Mouse (Mus musculus) heart, postnatal 10 days (tissue): Measurements from ENCODE around the gene Gm43517. TPM values are rescaled to one million over a fixed set of nuclear protein-coding genes. Genes with fewer than 3 reads are reported as not detected.

Experiments
- DNase-seq, 2 experiments: peaks; one replicate each; pipeline ENCODE4 v3.0.0; 2021
- intact Hi-C: fragments of 180-260 bp; cut with DNase I; formaldehyde crosslinking; loops from one replicate; pipeline ENCODE4 v1.15.1; 2025
- total RNA-seq, 2 experiments: library from RNA; stranded (reverse); gene quantifications; 2 replicates each; pipeline ENCODE4 v1.2.3; 2021

Gm43517 gene
- total RNA-seq, 2 experiments from 2014 or later: not detected

DNA sequence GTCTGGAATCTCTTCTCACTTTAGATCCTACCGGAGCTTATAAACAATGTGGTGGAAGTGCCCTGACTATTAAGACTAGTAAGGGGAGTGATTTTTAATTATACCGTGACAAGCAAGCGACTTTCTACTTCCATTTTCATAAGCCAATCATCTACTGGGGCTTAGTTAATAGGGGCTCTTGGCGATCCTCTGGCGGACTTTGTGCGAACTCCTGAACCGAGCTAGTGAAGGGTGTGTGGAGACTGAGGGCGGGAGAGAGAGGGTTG lies 15.8 kb downstream of the Gm43517 start:
- DNase-seq: no peak
- intact Hi-C loops: no loop called here

DNA sequence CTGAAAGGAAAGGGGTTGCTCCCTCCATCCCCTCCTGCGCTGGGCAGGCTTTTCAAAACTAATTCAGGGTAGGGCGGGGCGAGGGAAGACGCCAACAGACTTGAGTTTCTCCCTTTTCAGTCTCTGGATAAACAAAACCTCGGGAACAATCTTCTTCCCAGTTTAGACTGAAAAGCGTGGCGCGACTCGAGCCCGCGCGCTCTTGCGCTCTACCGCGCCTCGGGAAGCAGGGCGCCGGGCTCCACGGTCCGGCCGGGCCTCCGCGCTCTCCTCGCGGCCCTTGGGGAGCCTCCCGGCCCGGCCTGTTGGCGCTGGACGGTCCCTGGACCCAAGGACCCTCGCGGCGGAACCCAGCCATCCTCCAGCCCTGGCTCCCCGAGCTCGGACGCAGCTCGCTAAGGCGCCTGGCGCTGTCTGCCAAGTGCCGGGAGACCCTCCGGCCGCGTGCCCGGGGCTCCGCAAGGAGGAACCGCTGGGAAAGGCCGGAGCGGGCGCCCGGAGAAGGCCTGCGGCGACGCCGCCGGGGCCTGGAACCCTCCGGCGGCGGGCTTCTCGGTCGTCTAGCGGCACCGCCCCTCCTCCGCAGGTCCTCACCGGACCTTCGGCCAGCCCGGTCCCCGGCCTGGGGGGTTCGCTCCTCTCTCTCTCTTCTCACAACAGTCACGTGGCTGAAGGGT lies 16.3 kb downstream of the Gm43517 start:
- no peak for DNase-seq
- intact Hi-C loops: no loop called here

DNA sequence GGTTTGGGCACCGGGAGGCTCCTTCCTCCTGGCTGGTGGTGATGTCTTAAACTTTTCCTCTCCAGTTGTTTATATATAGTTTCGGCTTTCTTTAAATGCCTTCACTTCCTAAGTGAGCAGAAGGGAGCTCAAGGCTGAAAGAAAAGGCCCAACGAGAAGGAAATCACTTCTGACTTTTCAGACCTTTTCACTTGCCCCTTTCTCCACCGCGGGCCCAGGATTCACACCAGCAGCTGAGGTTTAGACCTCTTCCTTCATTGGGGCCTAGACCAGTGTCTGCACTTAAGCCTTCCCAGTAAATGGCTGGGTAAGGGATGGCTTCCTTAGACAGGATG lies 16.8 kb downstream of the Gm43517 start:
- intact Hi-C loops: no loop called here

DNA sequence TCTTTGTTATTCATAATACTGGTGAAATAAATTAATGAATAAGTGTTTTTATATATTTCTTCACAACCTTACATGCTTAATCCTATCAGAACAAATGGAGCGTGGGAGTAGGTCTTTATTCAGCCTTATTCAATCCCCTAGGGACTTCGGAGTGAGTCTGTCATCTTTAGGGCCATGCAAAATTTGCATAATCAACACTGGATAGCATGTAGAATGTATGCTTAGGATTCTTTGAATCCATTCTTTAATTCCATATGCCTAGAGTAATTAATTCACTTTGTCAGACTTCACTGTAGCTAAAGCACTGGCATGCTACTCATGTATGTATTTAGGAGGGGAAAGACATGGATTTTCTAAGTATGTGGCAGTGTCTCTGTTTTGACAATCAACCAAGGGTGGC lies 24.9 kb downstream of the Gm43517 start:
- intact Hi-C loops: no loop called here
- no peak for DNase-seq

More for the DNA sequence above, 16.8 kb downstream of the Gm43517 start:
- DNase-seq: no peak

DNA sequence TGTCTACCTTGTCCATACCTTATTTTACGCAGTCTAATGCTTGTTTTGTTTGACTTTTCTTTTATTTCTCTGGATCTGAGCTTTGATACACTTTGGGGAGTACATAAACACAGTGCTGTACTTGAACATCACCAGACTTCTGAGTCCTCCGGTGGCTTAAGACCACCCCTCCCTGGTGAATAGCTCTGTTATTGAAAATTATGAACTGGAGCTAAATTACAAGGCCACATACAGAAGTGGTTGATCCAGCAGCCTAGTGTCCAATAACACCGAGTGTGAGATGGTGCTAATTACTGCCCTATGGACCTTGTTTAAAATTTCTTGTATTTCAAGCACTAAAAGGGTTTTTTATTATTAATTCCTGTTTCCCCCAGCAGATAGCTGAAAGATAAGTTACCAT lies 33.0 kb downstream of the Gm43517 start:
- DNase-seq: no peak
- intact Hi-C loops: no loop called here

Other genes starting within 250 kb of the Gm43517 start
- under 1 TPM in 1 of 2 experiments, not detected in 1; 0.12 TPM for gene Foxg1, start 2.5 kb upstream of the Gm43517 start, total RNA-seq